Mouse (Mus musculus): Measurements from ENCODE around the gene Spata46. TPM values are rescaled to one million over a fixed set of nuclear protein-coding genes. Genes with fewer than 3 reads are reported as not detected.

Spata46 gene
- 0.70 and 0.99 TPM in 2 replicates for polyA plus RNA-seq (2014; fragmentation: Nextera tagmentation; extraction: Ambion mirVana)

DNA sequence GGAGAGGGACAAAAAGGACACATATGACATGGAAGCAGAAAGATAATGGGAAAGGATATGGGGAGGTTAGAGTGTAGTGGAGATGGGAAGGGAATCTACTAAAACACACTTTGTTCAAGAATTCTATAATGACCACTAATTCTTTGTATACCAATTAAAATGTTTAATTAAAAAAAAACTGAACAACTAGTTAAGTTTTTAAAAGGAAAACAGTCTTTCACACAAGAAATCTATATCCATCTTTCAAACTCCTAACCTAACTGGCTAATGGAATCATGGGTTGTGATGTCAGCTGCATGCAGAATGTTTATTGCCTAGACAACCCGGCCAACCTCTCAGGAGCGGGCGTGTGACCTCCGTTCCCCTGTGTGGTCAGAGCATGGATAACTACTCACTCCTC is at the start of gene Spata46:
Gene Spata46 (plus strand): TSS at position 301 of the 400 bp plus-strand sequence.
- DNase-seq (ENCODE audit: low spot score) (no peak), ATAC-seq (no peak)
- H3K36me3 ChIP-seq (ENCODE audit: control insufficient read depth, insufficient read depth, low read length), result no peaks in the 10 kb centered on the region
- H3K9ac ChIP-seq (ENCODE audit: low read length), result no peak within 1 kb of the TSS
- H3K27me3 ChIP-seq (replicated peaks; ENCODE audit: control insufficient read depth, insufficient read depth, low read length), result no peaks in the 10 kb centered on the region
- no peak within 1 kb of the TSS for H3K4me3 ChIP-seq (ENCODE audit: low read depth, low read length)
- no peak within 1 kb of the TSS for H3K4me2 ChIP-seq (ENCODE audit: low read length)
- no peaks in the 10 kb centered on the region for H3K4me1 ChIP-seq (ENCODE audit: control insufficient read depth, insufficient read depth, low read length)
- WGBS, result 97% methylated on average over 4 of the region's 4 CpGs
- no peaks in the 10 kb centered on the region for H3K9me3 ChIP-seq (replicated peaks; ENCODE audit: control insufficient read depth, low read length)
- no peak within 1 kb of the TSS for H3K27ac ChIP-seq (ENCODE audit: low read depth, low read length)

DNA sequence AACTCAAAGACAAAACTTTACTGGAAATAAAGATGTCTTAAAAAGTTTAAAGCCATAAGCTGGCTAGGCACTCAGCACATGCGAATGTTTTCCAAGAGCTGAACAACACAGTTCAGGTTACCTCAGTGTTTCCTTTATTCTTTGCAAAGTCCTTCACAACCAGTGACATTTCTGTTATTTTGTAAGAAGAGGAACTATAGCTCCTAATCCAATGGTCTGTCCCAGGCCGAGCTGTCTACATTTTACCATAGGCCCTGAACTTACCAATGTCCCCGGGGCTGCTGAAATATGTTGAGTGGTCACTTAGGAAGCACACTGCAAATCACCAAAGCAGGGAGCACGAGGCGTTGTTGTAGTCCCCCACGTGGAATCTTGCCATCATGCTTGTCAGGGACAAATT is 38.3 kb upstream of the Spata46 start:
- no peak for ATAC-seq
- no peak overlapping the region for H3K4me2 ChIP-seq (ENCODE audit: low read length)
- no peaks in the 10 kb centered on the region; the same call in 1 of the 2 replicates for H3K27me3 ChIP-seq (replicated peaks; ENCODE audit: control insufficient read depth, insufficient read depth, low read length)
- H3K36me3 ChIP-seq (ENCODE audit: control insufficient read depth, insufficient read depth, low read length), result no peaks in the 10 kb centered on the region
- no peak overlapping the region for H3K4me3 ChIP-seq (ENCODE audit: low read depth, low read length)
- no peaks in the 10 kb centered on the region for H3K9me3 ChIP-seq (replicated peaks; ENCODE audit: control insufficient read depth, low read length)
- H3K9ac ChIP-seq (ENCODE audit: low read length), result no peak overlapping the region
- no peak for DNase-seq (ENCODE audit: low spot score)
- WGBS, result 92% methylated on average over 6 of the region's 6 CpGs
- no peaks in the 10 kb centered on the region for H3K4me1 ChIP-seq (ENCODE audit: control insufficient read depth, insufficient read depth, low read length)
- no peak overlapping the region for H3K27ac ChIP-seq (ENCODE audit: low read depth, low read length)

DNA sequence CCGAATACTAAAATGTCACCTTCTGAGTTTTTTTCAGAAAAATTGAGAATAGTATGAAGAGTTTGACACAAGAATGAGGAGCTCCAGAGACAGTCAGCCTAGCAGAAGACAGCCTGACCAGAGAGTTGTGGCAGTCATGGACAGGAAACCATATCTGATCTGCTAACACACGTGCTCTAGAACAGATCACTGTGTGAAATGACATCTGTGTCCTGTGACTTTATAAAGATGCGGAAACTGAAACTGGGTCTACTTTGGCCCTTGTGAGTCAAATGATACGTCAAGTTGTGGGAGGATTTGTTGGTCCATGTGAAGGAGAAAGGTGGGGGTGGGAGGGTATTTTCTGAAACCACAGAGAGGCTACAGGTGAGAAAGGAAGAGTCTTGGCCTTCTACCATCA is 37.9 kb upstream of the Spata46 start:
- Histone ChIP-seq H3K4me3 (ENCODE audit: low read depth, low read length) (no peak overlapping the region), H3K27me3 (replicated peaks; ENCODE audit: control insufficient read depth, insufficient read depth, low read length) (no peaks in the 10 kb centered on the region; the same call in 1 of the 2 replicates), H3K4me1 (ENCODE audit: control insufficient read depth, insufficient read depth, low read length) (no peaks in the 10 kb centered on the region), H3K4me2 (ENCODE audit: low read length) (no peak overlapping the region), H3K36me3 (ENCODE audit: control insufficient read depth, insufficient read depth, low read length) (no peaks in the 10 kb centered on the region), H3K9ac (ENCODE audit: low read length) (no peak overlapping the region), H3K9me3 (replicated peaks; ENCODE audit: control insufficient read depth, low read length) (no peaks in the 10 kb centered on the region), H3K27ac (ENCODE audit: low read depth, low read length) (no peak overlapping the region)
- no peak for ATAC-seq
- WGBS, result 91% methylated on average over 4 of the region's 4 CpGs
- no peak for DNase-seq (ENCODE audit: low spot score)

DNA sequence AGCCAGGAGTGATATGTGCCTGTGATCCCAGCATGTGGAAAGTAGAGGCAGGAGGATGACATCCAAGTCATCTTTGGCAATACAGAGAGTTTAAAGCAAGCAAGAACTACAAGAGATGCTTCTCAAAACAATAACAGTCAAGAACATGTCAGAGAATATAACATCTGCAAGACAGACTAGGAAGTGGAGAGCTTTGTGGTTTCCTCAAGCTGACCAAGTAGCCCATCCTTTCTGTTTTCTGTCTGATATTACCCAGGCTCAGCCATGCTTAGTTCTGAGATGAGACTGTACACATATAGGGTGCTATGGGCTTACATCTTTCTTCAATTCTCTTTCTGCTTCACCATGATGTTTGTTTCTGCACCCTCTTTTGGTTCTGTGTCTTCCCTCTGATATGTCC is 35.4 kb upstream of the Spata46 start:
- H3K27ac ChIP-seq (ENCODE audit: low read depth, low read length), result no peak overlapping the region
- H3K4me3 ChIP-seq (ENCODE audit: low read depth, low read length), result no peak overlapping the region
- H3K9ac ChIP-seq (ENCODE audit: low read length), result no peak overlapping the region
- no peaks in the 10 kb centered on the region for H3K36me3 ChIP-seq (ENCODE audit: control insufficient read depth, insufficient read depth, low read length)
- ATAC-seq (no peak), DNase-seq (ENCODE audit: low spot score) (no peak)
- no peak overlapping the region for H3K4me2 ChIP-seq (ENCODE audit: low read length)
- H3K4me1 ChIP-seq (ENCODE audit: control insufficient read depth, insufficient read depth, low read length), result no peaks in the 10 kb centered on the region
- H3K9me3 ChIP-seq (replicated peaks; ENCODE audit: control insufficient read depth, low read length), result no peaks in the 10 kb centered on the region
- H3K27me3 ChIP-seq (replicated peaks; ENCODE audit: control insufficient read depth, insufficient read depth, low read length), result no peaks in the 10 kb centered on the region; the same call in 1 of the 2 replicates

DNA sequence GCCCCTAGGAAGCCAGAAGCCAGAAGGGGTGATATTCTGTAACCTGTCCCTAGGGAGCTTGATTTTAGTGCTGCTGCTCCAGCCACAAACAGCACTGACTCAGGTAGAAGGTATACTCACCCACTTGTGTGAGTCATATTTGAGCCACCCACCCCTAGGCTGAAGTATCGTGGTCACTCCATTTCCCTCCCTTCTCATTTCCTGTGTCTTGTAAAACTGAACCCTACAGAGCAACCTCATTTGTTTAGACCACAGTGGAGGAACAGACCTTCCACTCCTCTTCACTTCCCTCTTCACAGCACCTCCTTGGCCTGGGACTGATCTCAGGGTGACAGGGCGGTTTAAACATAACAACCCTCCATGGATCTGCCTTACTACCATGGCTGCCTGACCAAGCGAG is 31.6 kb upstream of the Spata46 start, which contains the start of gene Sh2d1b1:
Gene Sh2d1b1 (plus strand): TSS at position 305 of the 400 bp plus-strand sequence.
- no peaks in the 10 kb centered on the region for H3K27me3 ChIP-seq (replicated peaks; ENCODE audit: control insufficient read depth, insufficient read depth, low read length)
- no peaks in the 10 kb centered on the region for H3K36me3 ChIP-seq (ENCODE audit: control insufficient read depth, insufficient read depth, low read length)
- no peaks in the 10 kb centered on the region for H3K9me3 ChIP-seq (replicated peaks; ENCODE audit: control insufficient read depth, low read length)
- H3K9ac ChIP-seq (ENCODE audit: low read length), result no peak within 1 kb of the TSS
- H3K4me2 ChIP-seq (ENCODE audit: low read length), result no peak within 1 kb of the TSS
- no peak within 1 kb of the TSS for H3K27ac ChIP-seq (ENCODE audit: low read depth, low read length)
- H3K4me1 ChIP-seq (ENCODE audit: control insufficient read depth, insufficient read depth, low read length), result no peaks in the 10 kb centered on the region
- ATAC-seq (no peak), DNase-seq (ENCODE audit: low spot score) (no peak)
- H3K4me3 ChIP-seq (ENCODE audit: low read depth, low read length), result no peak within 1 kb of the TSS
- WGBS, result 92% methylated on average over 2 of the region's 3 CpGs

DNA sequence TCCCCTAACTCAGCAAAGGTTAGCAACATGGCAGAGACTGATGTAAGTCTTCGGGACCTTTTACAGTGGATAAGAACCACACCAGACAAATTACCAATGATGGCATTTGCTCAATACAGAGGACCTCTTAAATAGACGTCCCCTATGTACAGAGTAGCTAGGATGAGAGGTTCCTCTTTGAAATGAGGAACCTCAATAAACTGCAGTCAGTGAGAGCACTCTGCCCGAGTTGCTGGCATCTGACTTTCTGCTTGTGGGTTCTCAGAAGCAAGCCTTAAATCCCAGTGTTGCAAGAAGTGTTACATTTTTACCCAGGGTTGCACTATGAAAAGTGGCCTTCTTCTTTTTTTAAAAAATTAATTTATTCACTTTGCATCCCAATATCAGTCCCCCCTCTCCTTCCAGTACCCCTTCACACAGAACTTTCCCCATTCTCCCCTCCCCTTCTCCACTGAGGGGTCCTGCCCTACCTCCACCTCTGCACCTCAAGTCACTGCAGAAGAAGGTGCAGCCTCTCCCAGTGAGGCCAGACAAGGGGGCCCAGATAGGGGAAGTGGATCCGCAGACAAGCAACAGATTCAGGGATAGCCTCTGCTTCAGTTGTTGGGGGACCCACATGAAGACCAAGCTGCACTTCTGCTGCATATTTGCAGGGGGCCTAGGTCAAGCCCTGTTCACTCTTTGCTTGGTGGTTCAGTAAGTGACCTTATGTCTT is 26.0 kb upstream of the Spata46 start:
- WGBS, result 82% methylated on average over 4 of the region's 4 CpGs

DNA sequence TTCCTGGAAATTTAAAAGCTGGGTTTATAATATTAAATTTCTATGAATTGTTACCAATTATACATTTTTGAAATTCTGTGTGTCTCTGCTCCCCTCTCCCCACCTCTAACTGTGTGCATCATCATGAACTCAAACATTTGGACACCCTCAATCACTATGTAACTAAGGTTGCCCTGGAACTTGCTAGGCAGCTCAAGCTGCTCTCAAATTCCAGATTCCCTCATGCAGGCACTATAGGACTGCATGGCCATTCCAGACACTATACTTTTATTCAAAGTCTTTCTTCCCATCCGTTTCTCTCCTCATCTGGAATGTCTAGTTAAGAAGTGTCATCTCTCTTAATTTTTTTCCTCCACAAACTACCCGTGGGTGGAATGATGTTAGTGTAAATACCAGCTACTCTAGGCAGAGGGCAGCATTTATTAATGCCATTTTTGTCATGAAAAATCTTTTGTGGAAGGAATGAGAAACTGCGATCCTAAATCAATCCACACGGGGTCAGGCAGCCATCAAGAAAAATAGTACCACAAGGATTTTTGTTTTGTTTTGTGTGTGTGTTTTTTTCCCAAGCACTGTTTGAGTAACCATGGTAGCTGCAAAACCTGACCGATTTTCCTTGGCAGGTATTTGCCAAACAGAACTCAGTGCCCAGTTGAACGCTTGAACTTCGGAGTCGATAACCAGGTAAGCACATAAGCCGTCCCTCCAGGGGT is 16.2 kb upstream of the Spata46 start:
- 32% methylated on average over 9 of the region's 9 CpGs for WGBS
- ATAC-seq, result peak; percentile 82
- no peak overlapping the region for H3K9ac ChIP-seq (ENCODE audit: low read length)

More for the DNA sequence above, 26.0 kb upstream of the Spata46 start:
- no peak for ATAC-seq
- no peaks in the 10 kb centered on the region for H3K9me3 ChIP-seq (replicated peaks; ENCODE audit: control insufficient read depth, low read length)
- H3K4me1 ChIP-seq (ENCODE audit: control insufficient read depth, insufficient read depth, low read length), result no peaks in the 10 kb centered on the region
- H3K4me3 ChIP-seq (ENCODE audit: low read depth, low read length), result no peak overlapping the region
- H3K27ac ChIP-seq (ENCODE audit: low read depth, low read length), result no peak overlapping the region
- no peaks in the 10 kb centered on the region for H3K27me3 ChIP-seq (replicated peaks; ENCODE audit: control insufficient read depth, insufficient read depth, low read length)
- H3K9ac ChIP-seq (ENCODE audit: low read length), result no peak overlapping the region
- DNase-seq (ENCODE audit: low spot score), result no peak
- no peak overlapping the region for H3K4me2 ChIP-seq (ENCODE audit: low read length)
- H3K36me3 ChIP-seq (ENCODE audit: control insufficient read depth, insufficient read depth, low read length), result no peaks in the 10 kb centered on the region

DNA sequence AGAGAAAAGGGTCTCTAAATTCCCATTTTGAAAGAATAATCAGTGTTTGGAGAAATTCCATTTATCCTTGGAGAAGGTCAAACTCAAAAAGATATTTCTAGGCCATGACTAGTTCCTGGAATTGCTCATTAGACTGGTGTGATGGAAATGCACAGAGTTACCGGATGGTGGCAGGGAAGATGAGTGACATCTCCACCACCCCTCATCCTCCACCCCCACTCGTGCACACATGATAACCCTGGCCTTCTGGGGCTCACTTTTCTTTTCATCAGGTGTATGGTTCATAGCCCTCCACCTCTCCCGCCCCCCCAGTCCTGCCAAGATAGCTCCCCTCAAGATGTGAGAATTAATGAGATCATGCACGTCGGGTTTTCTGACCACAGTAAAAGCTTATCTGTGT is 15.3 kb upstream of the Spata46 start:
- Histone ChIP-seq H3K9ac (ENCODE audit: low read length) (no peak overlapping the region), H3K36me3 (ENCODE audit: control insufficient read depth, insufficient read depth, low read length) (no peaks in the 10 kb centered on the region), H3K4me2 (ENCODE audit: low read length) (no peak overlapping the region), H3K27ac (ENCODE audit: low read depth, low read length) (no peak overlapping the region), H3K4me3 (ENCODE audit: low read depth, low read length) (no peak overlapping the region), H3K27me3 (replicated peaks; ENCODE audit: control insufficient read depth, insufficient read depth, low read length) (no peaks in the 10 kb centered on the region), H3K4me1 (ENCODE audit: control insufficient read depth, insufficient read depth, low read length) (no peaks in the 10 kb centered on the region), H3K9me3 (replicated peaks; ENCODE audit: control insufficient read depth, low read length) (no peaks in the 10 kb centered on the region)
- ATAC-seq (no peak), DNase-seq (ENCODE audit: low spot score) (no peak)
- WGBS, result 66% methylated on average over 5 of the region's 5 CpGs

More for the DNA sequence above, 16.2 kb upstream of the Spata46 start:
- DNase-seq (ENCODE audit: low spot score), result peak; percentile 91
- Histone ChIP-seq H3K27me3 (replicated peaks; ENCODE audit: control insufficient read depth, insufficient read depth, low read length) (no peaks in the 10 kb centered on the region), H3K4me2 (ENCODE audit: low read length) (no peak overlapping the region), H3K4me3 (ENCODE audit: low read depth, low read length) (no peak overlapping the region), H3K4me1 (ENCODE audit: control insufficient read depth, insufficient read depth, low read length) (no peaks in the 10 kb centered on the region), H3K36me3 (ENCODE audit: control insufficient read depth, insufficient read depth, low read length) (no peaks in the 10 kb centered on the region), H3K9me3 (replicated peaks; ENCODE audit: control insufficient read depth, low read length) (no peaks in the 10 kb centered on the region), H3K27ac (ENCODE audit: low read depth, low read length) (no peak overlapping the region)
